Mouse (Mus musculus) heart, adult 2 months (tissue): ENCODE measurements around the gene Aknad1. TPM values are rescaled to one million over a fixed set of nuclear protein-coding genes. Genes with fewer than 3 reads are reported as not detected.

Experiments
- DNase-seq, 2 experiments: peaks; one replicate each; pipeline ENCODE4 v3.0.0; 2021
- H3K27ac ChIP-seq: fragments of 200-600 bp; 2 replicates; pipeline ENCODE4 v1.8.1; 2022
- H3K27me3 ChIP-seq: fragments of 200-500 bp; 2 replicates; pipeline ENCODE4 v1.6.1; 2012; ENCODE audit warnings: mild to moderate bottlenecking, low read length, inconsistent platforms, mixed read lengths; ENCODE audit not compliant: control insufficient read depth, insufficient read depth
- H3K36me3 ChIP-seq: fragments of 200-500 bp; 2 replicates; pipeline ENCODE4 v1.6.1; 2012; ENCODE audit warnings: low read length, inconsistent platforms; ENCODE audit not compliant: control insufficient read depth, insufficient read depth
- H3K4me1 ChIP-seq: fragments of 200-500 bp; 2 replicates; pipeline ENCODE4 v1.6.1; 2011; ENCODE audit warnings: low read length; ENCODE audit not compliant: control insufficient read depth, insufficient read depth
- H3K4me3 ChIP-seq: fragments of 200-600 bp; 2 replicates; pipeline ENCODE4 v1.8.1; 2022
- H3K79me2 ChIP-seq: fragments of 200-500 bp; replicated peaks from 2 replicates; pipeline ENCODE4 v1.6.1; 2012; ENCODE audit warnings: mild to moderate bottlenecking, inconsistent platforms, low read length, moderate library complexity, mixed read lengths; ENCODE audit not compliant: control insufficient read depth, insufficient read depth
- H3K9ac ChIP-seq: fragments of 200-500 bp; 2 replicates; pipeline ENCODE4 v1.6.1; 2012; ENCODE audit warnings: low read depth, mild to moderate bottlenecking, control low read depth, inconsistent platforms, low read length, mixed read lengths
- CTCF ChIP-seq: fragments of 200-600 bp; IDR thresholded peaks from 2 replicates; pipeline ENCODE4 v1.8.1; 2022; ENCODE audit warnings: antibody characterized with exemption, mild to moderate bottlenecking, moderate library complexity
- EP300 ChIP-seq: fragments of 200-500 bp; IDR thresholded peaks from 2 replicates; pipeline ENCODE4 v1.6.1; 2011; ENCODE audit warnings: low read depth, low read length, control low read depth; ENCODE audit not compliant: insufficient read depth
- POLR2A ChIP-seq: fragments of 200-500 bp; IDR thresholded peaks from 2 replicates; pipeline ENCODE4 v1.6.1; 2011; ENCODE audit warnings: mild to moderate bottlenecking, low read depth, low read length, control low read depth; ENCODE audit not compliant: insufficient read depth
- WGBS: fragments of 180-500 bp; shearing (Covaris S2); methylation state at CpG from one replicate; pipeline ENCODE4 v1.1.7; 2018; 5-methylcytosine and 5-hydroxymethylcytosine counted together
- intact Hi-C: fragments of 180-260 bp; cut with DNase I; formaldehyde crosslinking; loops from one replicate; pipeline ENCODE4 v1.15.1; 2025
- polyA plus RNA-seq: library from polyadenylated mRNA; depleted of rRNA; stranded (reverse); fragments of >200 nt; gene quantifications from 2 replicates; pipeline ENCODE4 v1.2.3, GENCODE M21; 2012
- total RNA-seq, 2 experiments: library from RNA; stranded (reverse); gene quantifications; 2 replicates each; pipeline ENCODE4 v1.2.3; 2021

Aknad1 gene
- total and polyA plus RNA-seq, 3 experiments = 0.04 to 0.05 TPM; not detected in 1

DNA sequence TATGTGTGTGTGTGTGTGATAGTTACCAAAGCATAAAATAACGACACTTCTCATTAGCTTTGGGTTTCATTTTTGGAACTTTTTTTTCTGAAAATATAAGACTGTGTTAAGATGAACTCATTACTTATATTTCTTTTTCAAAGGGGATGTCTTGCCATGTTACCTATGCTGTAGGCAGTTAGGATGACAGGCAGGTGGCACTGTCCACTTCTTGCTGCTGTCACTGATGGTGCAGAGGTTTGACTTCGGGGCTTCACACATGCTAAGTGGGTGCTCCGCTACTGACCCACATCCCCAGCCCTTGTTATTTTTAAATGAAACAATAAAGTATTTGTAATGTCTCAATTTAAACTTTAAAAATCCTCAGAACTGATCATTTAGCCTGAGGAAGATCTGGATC lies 33.4 kb downstream of the Aknad1 start:
- DNase-seq = no peak
- intact Hi-C loops = loop anchor here (5.0 kb wide), 3 partner anchors 51 to 371 kb away; partner anchors contain the start of gene Gpsm2

DNA sequence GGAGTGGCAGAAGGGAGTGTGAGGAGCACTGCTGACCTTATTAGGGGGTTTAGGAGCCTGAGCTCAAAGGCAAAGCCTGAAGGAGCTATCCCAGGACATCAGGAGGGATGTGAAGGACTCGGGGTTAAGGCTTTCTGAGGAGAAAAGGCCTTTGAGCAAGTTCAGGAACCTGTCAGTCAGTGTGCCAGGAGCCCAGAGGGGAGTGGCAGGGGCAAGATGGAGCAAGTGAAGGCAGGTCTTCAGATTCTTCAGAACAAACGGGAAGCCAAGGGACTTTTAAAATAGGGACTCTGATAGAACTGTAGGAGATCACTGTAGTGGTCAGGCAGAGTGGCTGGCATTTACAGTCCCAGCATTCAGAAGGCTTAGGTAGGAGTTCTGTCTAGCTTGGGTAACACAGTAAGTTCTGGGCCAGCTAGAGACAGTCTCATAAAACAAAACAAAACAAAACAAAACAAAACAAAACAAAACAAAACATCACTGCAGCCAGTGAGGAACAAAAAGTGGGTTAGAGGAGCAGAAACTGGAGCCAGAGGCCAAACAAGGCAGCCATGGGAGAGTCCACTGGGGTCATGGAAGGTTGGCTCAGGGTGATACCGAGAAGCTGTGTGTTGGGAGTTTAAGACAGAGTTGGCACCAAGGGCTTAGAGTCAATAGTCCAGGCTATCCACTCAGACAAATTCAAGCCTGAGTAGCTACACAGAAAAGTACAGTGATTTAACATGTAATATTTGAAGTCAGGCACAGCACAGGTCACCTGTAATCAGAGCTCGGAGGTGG lies 39.5 kb downstream of the Aknad1 start:
- H3K4me1 ChIP-seq = peaks cover 4% of the 10 kb centered on the region

More for the DNA sequence above, 33.4 kb downstream of the Aknad1 start:
- Histone ChIP-seq H3K36me3 (no peaks in the 10 kb centered on the region), H3K27ac (no peak overlapping the region), H3K79me2 (no peaks in the 10 kb centered on the region), H3K4me1 (peaks cover 2% of the 10 kb centered on the region; the same call in 1 of the 2 replicates), H3K4me3 (no peak overlapping the region), H3K9ac (no peak overlapping the region), H3K27me3 (no peaks in the 10 kb centered on the region)
- 83% methylated on average over 3 of the region's 3 CpGs for WGBS
- TF ChIP-seq CTCF (peak; percentile 14; the same call in 1 of the 2 replicates), EP300 (no peak), POLR2A (no peak)

DNA sequence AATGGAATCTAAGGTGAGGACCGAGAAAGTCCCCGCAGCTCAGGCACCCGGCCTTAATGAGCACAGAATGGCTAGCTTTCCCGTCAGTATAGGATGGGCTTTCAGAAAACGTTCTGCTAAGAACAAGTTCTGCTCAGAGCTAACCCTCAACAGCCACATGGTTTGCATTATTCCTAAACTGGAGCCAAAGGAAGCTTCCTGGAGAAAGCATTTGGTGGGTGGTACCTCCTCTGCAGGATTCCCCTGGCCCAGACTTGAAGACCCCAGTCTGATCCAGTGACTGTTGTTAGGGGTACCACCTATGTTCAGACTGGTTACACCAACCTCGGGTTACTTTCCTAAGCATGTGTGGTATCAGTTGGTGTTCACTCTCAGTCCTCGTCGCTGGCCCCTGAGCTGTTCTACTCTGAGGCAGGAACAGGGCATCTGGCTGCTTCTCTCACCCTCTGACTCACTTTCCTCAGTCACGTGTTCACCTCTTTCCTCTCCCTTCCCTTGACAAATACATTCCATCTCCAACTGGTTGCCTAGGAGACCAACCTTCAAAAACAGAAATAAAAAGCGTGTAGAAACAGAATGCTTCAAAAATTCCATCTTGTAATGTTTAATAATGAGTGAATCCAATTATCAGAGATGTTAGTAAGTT lies 41.9 kb downstream of the Aknad1 start:
- WGBS = 51% methylated on average over 10 of the region's 10 CpGs
- peak in 1 of 2 experiments; percentile 55 for DNase-seq
- TF ChIP-seq CTCF (no peak), EP300 (no peak), POLR2A (0 out of 2 replicates have a peak, but pooled peaks have one; percentile 16)

More for the DNA sequence above, 39.5 kb downstream of the Aknad1 start:
- no peak overlapping the region for H3K9ac ChIP-seq
- no peaks in the 10 kb centered on the region for H3K79me2 ChIP-seq
- TF ChIP-seq POLR2A (no peak), EP300 (no peak), CTCF (no peak)
- WGBS = 71% methylated on average over 4 of the region's 4 CpGs
- H3K27ac ChIP-seq = no peak overlapping the region
- H3K27me3 ChIP-seq = no peaks in the 10 kb centered on the region
- H3K4me3 ChIP-seq = no peak overlapping the region
- no peaks in the 10 kb centered on the region for H3K36me3 ChIP-seq
- intact Hi-C loops = no loop called here
- DNase-seq = no peak

DNA sequence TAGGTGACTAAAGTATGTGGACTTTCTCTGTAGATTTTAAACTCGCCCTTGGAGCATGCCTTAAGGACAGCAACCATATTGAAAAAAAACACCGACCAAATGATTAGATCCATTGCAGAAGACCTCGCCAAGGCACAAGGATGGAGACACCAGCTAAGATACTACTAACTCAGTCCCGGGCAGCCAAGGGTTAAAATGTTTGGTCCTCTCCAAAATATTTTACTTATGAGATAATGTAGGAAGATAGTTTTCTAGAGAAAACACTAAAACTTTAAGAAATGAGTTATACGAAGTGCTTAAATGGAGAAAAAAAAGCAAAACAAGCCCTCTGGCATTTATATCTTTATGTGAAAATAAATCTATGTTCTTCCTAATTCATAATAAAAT lies 42.4 kb downstream of the Aknad1 start:
- TF ChIP-seq CTCF (no peak), POLR2A (no peak), EP300 (no peak)
- Histone ChIP-seq H3K36me3 (no peaks in the 10 kb centered on the region), H3K79me2 (no peaks in the 10 kb centered on the region), H3K27me3 (no peaks in the 10 kb centered on the region), H3K4me3 (no peak overlapping the region), H3K27ac (peak overlapping the region; percentile 45), H3K9ac (no peak overlapping the region), H3K4me1 (peaks cover 4% of the 10 kb centered on the region)
- 55% methylated on average over 5 of the region's 5 CpGs for WGBS
- intact Hi-C loops = no loop called here
- no peak for DNase-seq

More for the DNA sequence above, 41.9 kb downstream of the Aknad1 start:
- no peaks in the 10 kb centered on the region for H3K79me2 ChIP-seq
- no peaks in the 10 kb centered on the region for H3K36me3 ChIP-seq
- H3K4me1 ChIP-seq = peaks cover 4% of the 10 kb centered on the region
- intact Hi-C loops = no loop called here
- H3K4me3 ChIP-seq = no peak overlapping the region
- no peaks in the 10 kb centered on the region for H3K27me3 ChIP-seq
- H3K27ac ChIP-seq = peak overlapping the region; percentile 45
- H3K9ac ChIP-seq = no peak overlapping the region

GRCm38 (mm10) chr3:108782364-108782895 lies 43.0 kb downstream of the Aknad1 start:
- no peak overlapping the region; the same call in 1 of the 2 replicates for H3K9ac ChIP-seq
- DNase-seq = peak in 1 of 2 experiments; percentile 26
- H3K79me2 ChIP-seq = no peaks in the 10 kb centered on the region
- H3K4me3 ChIP-seq = no peak overlapping the region
- intact Hi-C loops = no loop called here
- H3K27me3 ChIP-seq = no peaks in the 10 kb centered on the region
- WGBS = 41% methylated on average over 6 of the region's 6 CpGs
- H3K36me3 ChIP-seq = no peaks in the 10 kb centered on the region
- H3K27ac ChIP-seq = peak overlapping the region; percentile 51
- peaks cover 4% of the 10 kb centered on the region for H3K4me1 ChIP-seq
- TF ChIP-seq EP300 (no peak), POLR2A (no peak), CTCF (no peak)
